Mouse (Mus musculus) brain, adult 2 months (tissue): ENCODE data around the gene Cactin.

Experiments
- DNase-seq: peaks from one replicate; pipeline ENCODE4 v3.0.0; 2011; ENCODE audit warnings: low read depth, low spot score

The Cactin gene

GRCm38 (mm10) chr10:81365073-81365472 lies 44.2 kb downstream of the Cactin start:
- DNase-seq = peak; percentile 71

DNA sequence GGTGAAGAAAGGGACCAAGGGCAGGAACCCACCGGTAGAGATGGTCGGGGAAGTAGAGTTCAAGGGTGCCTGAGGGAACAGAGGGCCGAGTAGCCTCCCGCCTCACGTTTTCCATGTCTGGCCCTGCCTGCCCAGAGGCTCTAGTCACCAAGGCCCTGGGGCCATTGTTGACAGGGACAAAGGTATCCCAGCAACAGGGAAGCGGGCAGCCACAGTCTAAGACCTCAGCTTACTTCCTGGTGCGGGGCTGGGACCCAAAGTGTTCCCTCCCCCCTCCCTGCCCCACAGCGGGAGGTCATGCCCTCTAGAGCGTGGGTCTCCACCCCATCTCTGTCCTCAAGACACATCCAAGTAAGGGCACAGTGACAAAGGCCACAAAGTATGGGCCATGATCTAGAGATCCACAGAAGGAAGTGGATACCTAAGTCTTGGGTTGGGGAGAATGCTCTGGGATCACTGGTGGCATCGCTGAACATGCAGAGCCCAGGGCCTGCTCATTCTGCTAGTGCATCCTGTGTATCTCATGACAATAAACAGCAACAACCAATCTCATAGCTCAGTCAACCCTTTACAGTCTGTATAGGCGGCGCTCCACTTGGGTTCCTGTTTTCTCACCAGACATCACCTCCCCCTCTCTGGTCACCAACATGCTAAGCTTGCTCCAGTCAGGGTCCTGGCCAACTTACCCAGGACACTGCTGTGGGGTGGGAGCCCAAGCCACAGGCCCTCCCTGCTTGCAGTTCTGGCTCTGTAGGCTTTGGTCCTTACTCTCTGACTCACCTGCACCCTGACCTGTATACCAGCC lies 45.0 kb downstream of the Cactin start, which contains the start of gene 4930404N11Rik:
Gene 4930404N11Rik, minus strand, starts transcription at position 145 of the 805 bp plus-strand sequence.
- no peak for DNase-seq

DNA sequence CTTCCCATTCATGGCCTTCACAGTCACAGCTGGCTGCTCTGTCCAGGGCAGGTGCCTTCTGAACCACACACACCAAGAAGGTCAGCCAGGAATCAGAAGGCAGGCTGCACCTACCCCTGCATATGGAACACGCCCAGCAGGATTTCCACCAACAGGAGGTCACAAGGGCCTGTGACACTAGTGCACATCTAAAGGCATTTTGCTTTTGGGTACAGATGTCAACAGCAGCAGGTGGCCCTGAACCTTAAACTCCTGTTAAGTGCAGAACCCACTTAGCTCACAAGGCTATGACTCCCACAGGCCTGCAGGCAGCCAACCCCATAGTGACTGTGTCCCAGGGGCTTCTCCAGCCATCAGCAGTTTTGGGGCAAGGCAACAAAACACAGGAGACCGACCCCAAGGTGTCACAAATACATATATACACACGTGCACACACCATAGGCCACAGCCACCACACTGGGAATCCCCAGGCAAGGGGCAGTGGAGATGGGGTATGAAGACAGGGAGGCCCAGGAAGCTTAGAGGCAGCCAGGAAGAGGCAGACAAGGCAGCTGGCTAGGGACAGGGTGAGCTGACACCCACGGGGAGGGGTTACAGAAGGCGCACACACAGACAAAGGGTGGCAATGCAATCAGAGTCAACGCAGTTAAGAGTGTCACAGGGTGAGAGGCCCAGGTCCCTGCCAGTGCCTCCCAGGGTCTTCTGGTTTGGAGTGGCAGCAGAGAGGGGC lies 45.7 kb downstream of the Cactin start:
- no peak for DNase-seq

- no peak for DNase-seq
Observed at GRCm38 (mm10) chr10:81367207-81367495, 46.2 kb downstream of the Cactin start.

DNA sequence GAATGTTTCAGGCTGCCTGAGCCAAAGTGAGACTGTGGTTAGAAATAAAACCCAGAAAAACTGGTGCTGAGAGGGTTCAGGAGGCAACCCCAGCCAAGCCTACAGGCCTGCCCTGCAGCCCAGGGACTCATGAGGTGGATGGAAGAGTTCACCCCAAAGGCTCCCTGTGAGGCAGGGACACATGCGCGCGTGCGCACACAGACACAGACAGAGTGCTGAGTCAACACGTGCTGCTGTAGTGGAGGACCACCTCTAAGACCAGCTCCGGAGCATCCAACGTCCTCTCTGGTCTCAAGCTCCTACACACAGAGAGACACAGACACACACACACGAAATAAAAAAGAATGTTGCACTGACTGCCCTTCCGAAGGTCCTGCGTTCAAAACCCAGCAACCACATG lies 54.4 kb downstream of the Cactin start:
- no peak for DNase-seq
